Mouse (Mus musculus): ENCODE results near the gene Rin1.

DNA sequence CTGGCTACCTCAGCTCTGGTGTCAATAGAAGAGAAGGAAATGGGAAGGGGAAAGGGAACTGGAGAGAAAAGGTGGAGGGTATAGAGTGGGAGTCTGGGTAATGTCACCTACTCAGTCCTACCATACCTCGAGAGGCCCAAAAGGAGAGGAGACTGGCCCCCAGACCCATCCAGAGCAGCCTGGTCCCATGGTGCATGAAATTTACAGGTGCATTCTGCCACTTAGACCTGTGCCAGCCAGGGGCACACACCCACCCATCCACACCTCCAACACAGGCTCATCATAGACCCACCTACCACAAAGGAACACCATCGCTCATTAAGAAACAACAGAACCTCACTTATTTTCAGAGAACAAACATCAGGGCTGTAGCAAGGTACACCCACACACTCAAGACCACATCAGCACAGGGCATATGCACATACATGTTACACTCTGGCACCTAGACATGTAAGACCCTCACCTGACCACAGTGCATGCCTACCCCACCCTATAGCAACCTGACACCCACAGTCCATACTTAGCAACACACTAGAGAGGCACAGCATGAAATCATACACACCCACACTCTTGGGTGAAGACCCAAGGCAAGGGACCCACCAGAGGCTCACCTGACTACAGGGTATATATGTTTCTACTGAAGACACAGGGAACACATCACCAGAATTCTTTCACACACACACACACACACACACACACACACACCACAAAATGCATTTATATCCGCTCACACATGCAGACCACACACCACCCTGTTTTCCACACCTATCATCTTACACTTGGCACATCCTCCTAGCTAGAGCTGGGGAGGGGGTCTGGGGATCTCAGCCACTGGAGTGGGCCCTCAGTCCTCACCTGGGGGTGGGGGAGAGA is 33.9 kb downstream of the Rin1 start:
- TF ChIP-seq CTCF (IDR thresholded peaks at IDR 0.05) (no peak), EP300 (IDR thresholded peaks at IDR 0.05; ENCODE audit: insufficient read depth, low read depth, low read length) (no peak)

Measured in heart, adult 2 months (tissue).